Mouse (Mus musculus): Measurements from ENCODE around the gene Bicdl1.

Bicdl1 gene

DNA sequence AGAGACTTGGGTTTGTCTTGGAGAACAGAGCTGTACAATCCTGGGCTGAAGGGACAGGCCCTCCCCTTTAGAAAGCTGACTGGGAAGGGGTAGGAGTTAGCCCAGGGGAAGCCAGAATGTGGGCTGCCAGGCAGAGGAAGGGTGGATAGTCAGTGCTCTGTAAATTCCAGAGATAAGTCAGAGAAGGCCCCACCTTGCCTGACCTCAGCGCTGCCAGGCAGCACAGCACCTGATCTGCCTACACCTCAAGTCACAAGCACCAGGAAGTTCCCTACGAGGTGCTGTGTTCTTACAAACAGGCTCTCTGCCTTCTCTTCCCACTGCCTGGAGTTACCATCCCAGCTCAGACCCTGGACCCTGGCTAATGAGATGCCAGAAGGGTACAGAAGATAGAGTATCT, 61.0 kb downstream of the Bicdl1 start:
- intact Hi-C loops (cut with DNase I), result no loop called here

DNA sequence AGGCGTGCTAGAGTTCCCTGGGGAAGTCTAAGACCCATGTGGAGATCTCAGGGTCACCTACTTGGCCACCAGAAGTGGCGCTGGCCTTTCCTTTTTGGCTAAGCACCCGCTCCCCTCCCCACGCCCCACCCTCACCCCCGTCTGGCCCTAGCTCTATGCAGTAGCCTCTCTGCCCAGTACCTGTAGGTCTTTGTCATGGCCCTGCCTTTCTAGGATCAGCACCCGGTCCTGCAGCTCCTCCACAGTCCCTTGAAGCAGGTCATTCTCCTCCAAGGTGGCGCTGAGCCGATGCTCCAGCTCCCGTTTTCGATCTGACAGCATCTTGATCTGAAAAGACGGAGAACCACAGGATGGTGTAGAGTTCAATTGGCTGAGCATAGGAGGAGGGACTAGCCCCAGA, 61.4 kb downstream of the Bicdl1 start:
- intact Hi-C loops (cut with DNase I), result no loop called here

- intact Hi-C loops (cut with DNase I), result no loop called here
Observed at GRCm38 (mm10) chr5:115668986-115669385, 62.4 kb downstream of the Bicdl1 start.

GRCm38 (mm10) chr5:115667894-115668293, 63.5 kb downstream of the Bicdl1 start:
- intact Hi-C loops (cut with DNase I), result no loop called here

DNA sequence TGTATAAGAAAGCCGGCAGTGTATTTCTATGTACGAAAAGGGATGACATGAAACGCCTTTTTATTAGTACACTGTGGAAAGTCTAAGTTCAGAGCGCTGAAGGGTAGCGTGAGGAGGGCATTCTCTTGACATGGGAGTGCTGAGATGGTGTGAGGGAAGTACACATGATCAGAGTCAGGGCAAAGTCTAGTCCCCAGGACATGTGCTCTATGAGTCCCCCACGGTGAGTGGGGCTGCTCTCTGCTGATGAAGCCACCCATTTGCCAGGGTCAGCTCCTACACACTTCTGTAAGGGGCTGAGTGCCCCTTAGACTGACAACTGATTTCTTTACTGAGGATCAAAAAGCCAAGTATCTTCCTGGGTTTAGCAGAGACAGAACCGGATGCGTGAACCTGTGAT, 64.2 kb downstream of the Bicdl1 start:
- intact Hi-C loops (cut with DNase I), result no loop called here

DNA sequence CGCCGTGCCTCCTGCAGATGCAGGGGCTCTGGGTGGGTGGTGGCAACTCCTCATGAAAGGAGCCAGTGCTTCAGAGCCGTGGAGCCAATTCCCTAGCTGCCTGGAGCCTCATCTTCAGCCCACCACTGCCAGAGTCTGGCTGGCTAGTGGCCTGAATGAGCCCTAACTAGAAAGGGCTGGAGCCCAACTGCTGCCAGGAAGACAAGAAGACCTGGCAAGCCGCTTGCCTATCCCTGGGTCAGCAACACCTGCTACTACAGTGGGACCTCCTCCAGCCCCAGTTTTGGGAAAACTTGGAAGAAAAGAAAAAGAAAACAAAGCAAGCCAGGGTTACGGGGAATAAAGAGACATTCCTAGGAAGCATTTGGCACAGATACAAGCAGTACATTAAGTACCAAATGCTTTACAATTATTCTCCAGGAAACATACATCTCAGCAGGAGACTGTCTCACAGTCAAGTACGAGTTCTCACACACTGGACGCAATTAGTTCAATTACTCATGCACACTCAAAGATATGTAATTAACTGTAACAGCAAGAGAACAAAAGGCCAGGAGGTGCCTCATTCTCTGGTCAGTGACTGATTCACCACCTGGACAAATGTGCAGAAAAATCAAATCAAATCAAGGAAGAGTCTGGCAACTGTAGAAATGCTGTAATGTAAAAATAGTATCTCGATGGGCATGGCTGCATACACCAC, 64.9 kb downstream of the Bicdl1 start:
- intact Hi-C loops (cut with DNase I), result no loop called here

- intact Hi-C loops (cut with DNase I), result no loop called here
Observed at GRCm38 (mm10) chr5:115662658-115663057, 68.8 kb downstream of the Bicdl1 start.

DNA sequence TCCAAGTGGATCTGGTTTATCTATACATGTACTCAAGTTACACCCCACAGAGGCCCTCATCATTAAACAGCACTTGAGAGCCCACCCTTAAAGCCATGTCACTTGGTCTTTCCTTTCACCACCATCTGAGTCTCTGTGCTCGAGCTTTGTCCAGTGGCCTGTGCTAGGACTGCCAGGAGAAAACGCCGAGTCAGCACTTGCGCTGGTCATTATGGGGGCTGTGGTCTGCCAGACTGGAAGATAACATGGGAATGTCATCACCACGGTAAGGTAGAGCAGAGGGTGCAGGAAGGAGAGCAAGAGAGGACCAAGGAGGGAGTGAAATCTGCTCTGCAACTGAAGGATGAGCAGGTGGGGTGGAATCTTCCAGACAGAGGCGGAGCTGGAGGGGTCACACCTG, 73.1 kb downstream of the Bicdl1 start:
- intact Hi-C loops (cut with DNase I), result loop anchor here (5.0 kb wide), 1 partner anchor 79 kb away; no protein-coding TSS in a partner anchor

GRCm38 (mm10) chr5:115657234-115657633, 74.2 kb downstream of the Bicdl1 start:
- intact Hi-C loops (cut with DNase I), result loop anchor here (5.0 kb wide), 1 partner anchor 80 kb away; no protein-coding TSS in a partner anchor

GRCm38 (mm10) chr5:115656677-115657076, 74.7 kb downstream of the Bicdl1 start:
- intact Hi-C loops (cut with DNase I), result loop anchor here (5.0 kb wide), 1 partner anchor 81 kb away; no protein-coding TSS in a partner anchor

DNA sequence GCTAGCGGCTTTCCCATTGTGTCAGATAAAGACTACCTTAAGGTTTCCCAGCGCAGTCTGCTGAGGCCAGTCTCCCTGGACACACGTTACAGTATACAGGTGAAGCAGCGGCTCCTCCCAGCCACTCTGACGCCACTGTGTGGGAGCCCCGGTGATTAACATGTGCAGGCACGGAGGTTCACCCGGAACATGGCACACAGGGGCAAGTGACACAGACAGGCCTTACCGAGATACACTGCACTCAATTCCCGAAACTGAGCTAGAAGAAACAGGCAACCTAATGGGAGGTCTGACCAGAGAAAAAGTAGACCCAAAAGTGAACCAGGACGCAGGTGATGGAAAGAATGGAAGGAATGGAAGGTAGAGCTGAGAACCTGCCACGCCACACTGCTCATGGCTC, 77.6 kb downstream of the Bicdl1 start:
- intact Hi-C loops (cut with DNase I), result no loop called here

GRCm38 (mm10) chr5:115652681-115653575, 78.5 kb downstream of the Bicdl1 start:
- intact Hi-C loops (cut with DNase I), result no loop called here

GRCm38 (mm10) chr5:115651821-115652220, 79.6 kb downstream of the Bicdl1 start:
- intact Hi-C loops (cut with DNase I), result no loop called here

DNA sequence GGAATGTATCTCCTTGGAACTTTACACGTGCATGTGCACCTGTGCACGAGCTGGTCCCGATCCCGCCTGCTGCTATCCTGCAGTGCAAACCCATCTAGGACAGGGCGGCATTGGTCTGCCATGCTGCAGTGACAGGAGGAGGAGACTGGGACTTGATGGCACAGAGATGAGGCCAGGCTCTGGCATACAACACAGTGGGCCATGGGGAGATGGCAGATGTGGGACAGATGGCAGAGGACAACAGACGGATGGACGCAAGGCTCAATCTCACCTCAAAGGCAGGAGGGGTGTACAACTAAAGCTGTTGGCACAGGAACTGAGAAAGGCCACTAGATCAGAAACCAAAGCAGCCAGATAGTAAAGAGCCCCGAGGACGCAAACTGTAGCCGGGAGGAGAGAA, 80.5 kb downstream of the Bicdl1 start:
- intact Hi-C loops (cut with DNase I), result no loop called here

DNA sequence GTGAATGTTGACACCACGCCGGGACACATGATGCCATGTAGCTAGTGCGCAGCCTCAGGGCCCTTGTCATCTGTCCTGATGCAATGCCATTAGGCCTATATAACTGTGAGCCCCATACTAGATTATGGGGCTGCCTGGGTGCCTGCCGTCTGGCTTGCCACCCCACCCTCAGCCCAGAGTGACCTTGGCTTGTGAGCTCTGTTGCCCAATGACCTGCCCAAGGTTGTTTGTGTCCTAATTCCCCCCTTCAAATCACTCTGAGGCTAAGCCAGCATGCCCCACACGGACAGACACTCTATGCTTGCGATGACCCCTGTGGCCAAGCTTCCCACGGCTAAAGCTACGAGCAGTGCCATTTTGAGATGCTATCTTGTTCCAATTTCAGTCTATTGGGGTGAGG, 81.7 kb downstream of the Bicdl1 start:
- intact Hi-C loops (cut with DNase I), result no loop called here

GRCm38 (mm10) chr5:115648876-115649275, 82.5 kb downstream of the Bicdl1 start:
- intact Hi-C loops (cut with DNase I), result no loop called here

DNA sequence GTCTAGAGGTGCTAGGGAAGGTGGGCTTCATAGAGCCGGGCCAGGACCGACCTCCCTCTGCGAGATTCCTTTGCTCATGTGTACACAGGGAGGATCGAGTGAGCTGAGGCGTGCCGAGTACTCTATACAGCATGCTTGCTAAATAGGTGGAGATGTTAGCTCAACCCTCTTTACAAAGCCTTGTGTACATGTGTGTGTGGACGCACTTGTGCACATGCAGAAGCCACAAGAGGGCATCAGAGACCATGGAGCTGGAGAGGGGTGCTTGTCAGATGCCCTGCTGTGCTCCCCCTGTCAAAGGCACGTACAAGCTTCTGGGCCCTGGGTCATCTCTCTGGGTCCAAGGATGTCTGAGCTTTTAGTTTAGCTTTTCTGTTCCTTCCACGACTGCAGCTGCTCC, 87.2 kb downstream of the Bicdl1 start:
- intact Hi-C loops (cut with DNase I), result no loop called here

GRCm38 (mm10) chr5:115635536-115635935, 95.9 kb downstream of the Bicdl1 start:
- intact Hi-C loops (cut with DNase I), result no loop called here

- intact Hi-C loops (cut with DNase I), result loop anchor here (5.0 kb wide), 1 partner anchor 67 kb away; the partner anchor contains the start of gene Gcn1l1
Observed at GRCm38 (mm10) chr5:115634046-115634445, 97.4 kb downstream of the Bicdl1 start.

GRCm38 (mm10) chr5:115633060-115633459, 98.4 kb downstream of the Bicdl1 start:
- intact Hi-C loops (cut with DNase I), result loop anchor here (5.0 kb wide), 1 partner anchor 66 kb away; the partner anchor contains the start of gene Gcn1l1

DNA sequence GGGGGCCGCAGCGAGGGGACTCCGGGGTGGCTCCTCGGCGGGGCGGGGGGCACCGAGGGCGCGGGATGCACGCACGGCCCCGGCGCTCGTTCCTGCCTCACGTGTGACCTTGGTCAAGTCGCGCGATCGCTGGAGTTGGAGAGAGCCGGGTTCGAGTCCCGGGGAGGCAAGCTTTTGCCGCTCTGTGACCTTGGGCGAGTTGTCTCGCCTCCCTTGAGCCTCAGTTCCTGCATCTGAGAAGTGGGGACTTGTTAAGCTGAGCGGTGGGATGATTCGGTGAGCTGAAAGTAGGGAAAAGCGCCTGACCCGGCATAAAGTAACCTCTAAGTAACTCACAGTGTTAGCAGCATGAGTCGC, 99.1 kb downstream of the Bicdl1 start:
- intact Hi-C loops (cut with DNase I), result loop anchor here (5.0 kb wide), 1 partner anchor 65 kb away; the partner anchor contains the start of gene Gcn1l1
